Mouse (Mus musculus): ENCODE results near the gene Atp1a3. TPM values are rescaled to one million over a fixed set of nuclear protein-coding genes. Genes with fewer than 3 reads are reported as not detected.

The Atp1a3 gene
- total and polyA plus RNA-seq, 2 experiments from 2014 or later, result 256 to 535 TPM

DNA sequence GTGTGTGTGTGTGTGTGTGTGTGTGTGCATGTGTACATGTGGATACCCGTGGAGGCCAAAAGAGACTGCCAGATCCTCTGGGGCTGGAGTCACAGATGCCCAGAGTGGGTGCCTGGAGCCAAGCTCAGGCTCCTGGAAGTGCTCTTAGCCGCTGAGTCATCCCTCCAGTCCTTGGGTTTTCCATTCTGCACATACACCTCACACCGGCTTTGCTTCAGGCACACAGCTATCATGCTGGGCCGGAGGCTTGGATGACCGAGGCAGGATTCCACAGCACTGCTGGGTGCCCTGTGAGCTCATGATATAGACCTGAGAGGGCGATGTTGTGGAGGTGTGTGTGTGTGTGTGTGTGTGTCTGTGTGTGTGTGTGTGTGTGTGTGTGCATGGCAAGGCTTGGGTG lies 37.3 kb downstream of the Atp1a3 start:
- 0 out of 2 replicates have a peak, but pooled peaks cover 4% of the 10 kb centered on the region for H3K4me1 ChIP-seq (ENCODE audit: insufficient read depth)
- DNase-seq (no peak), ATAC-seq (no peak)
- no peaks in the 10 kb centered on the region for H3K9me3 ChIP-seq (ENCODE audit: low read length)
- H3K27me3 ChIP-seq (ENCODE audit: insufficient read depth, low read length), result no peaks in the 10 kb centered on the region
- H3K4me2 ChIP-seq (ENCODE audit: low read depth), result no peak overlapping the region
- no peak overlapping the region for H3K9ac ChIP-seq
- no peak overlapping the region for H3K4me3 ChIP-seq (ENCODE audit: low read depth, low read length)
- TF ChIP-seq CTCF (IDR thresholded peaks at IDR 0.05; ENCODE audit: low read depth), result no peak
- H3K36me3 ChIP-seq (ENCODE audit: insufficient read depth), result peaks cover 8% of the 10 kb centered on the region
- WGBS, result 69% methylated on average over 6 of the region's 6 CpGs
- no peak overlapping the region for H3K27ac ChIP-seq (ENCODE audit: low read depth, low read length)

DNA sequence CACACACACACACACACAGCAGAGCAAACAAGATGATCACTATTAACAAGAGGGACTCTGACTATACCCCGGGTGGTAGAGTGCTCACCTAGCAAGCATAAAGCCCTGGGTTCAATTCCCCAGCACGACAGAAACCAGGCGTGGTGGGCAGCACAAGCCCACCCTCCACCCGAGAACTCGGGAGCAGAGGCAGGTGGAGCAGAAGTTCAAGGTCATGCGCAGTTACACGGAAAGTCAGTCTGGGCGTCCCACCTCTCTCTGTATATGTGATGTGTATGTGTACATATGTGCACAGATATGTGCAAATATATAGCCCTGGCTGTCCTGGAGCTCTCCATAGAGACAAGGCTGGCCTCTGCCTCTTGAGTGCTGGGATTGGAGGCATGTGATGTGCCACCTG lies 37.8 kb downstream of the Atp1a3 start:
- H3K4me2 ChIP-seq (ENCODE audit: low read depth), result no peak overlapping the region
- DNase-seq, result no peak
- TF ChIP-seq CTCF (IDR thresholded peaks at IDR 0.05; ENCODE audit: low read depth), result no peak
- H3K27me3 ChIP-seq (ENCODE audit: insufficient read depth, low read length), result no peaks in the 10 kb centered on the region
- ATAC-seq, result no peak
- H3K4me3 ChIP-seq (ENCODE audit: low read depth, low read length), result no peak overlapping the region
- 84% methylated on average over 8 of the region's 8 CpGs for WGBS
- H3K4me1 ChIP-seq (ENCODE audit: insufficient read depth), result 0 out of 2 replicates have a peak, but pooled peaks cover 4% of the 10 kb centered on the region
- H3K9me3 ChIP-seq (ENCODE audit: low read length), result no peaks in the 10 kb centered on the region
- H3K9ac ChIP-seq, result no peak overlapping the region
- peaks cover 8% of the 10 kb centered on the region for H3K36me3 ChIP-seq (ENCODE audit: insufficient read depth)
- no peak overlapping the region for H3K27ac ChIP-seq (ENCODE audit: low read depth, low read length)

DNA sequence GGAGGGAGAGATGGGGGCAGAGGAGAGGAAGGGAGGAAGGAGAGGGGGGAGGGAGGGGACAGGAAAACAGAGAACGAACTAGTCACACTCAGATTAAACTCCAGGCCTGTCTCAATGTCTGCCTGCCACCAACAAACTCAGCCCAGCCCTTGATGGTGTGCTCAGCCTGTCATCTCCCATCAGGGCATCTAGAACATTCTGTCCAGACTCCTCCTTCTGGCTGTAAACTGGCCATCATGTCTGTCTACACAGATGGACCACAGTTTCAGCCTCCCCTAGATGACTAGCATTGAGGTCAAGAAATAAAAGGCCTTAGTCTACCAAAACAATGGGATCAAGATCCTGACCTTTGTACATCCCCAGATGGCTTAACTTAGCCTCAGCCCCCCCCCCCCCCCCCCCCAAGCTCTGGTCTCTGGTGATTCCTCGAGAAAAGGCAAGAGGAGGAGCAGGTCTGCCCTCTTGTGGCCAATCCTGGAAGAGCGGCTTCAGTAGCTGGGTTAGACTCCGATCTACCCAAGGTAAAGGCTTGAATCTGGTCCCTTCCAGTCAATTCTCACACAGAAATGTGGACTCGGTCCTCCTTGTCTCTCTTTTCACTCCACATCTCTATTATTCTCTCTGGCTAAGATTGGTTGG lies 40.7 kb downstream of the Atp1a3 start:
- Histone ChIP-seq H3K4me2 (ENCODE audit: low read depth) (no peak overlapping the region), H3K27ac (ENCODE audit: low read depth, low read length) (no peak overlapping the region), H3K9ac (no peak overlapping the region), H3K9me3 (ENCODE audit: low read length) (no peaks in the 10 kb centered on the region), H3K4me3 (ENCODE audit: low read depth, low read length) (no peak overlapping the region), H3K36me3 (ENCODE audit: insufficient read depth) (peaks cover 8% of the 10 kb centered on the region), H3K27me3 (ENCODE audit: insufficient read depth, low read length) (no peaks in the 10 kb centered on the region), H3K4me1 (ENCODE audit: insufficient read depth) (no peaks in the 10 kb centered on the region)
- ATAC-seq, result peak; percentile 66; the same call in 1 of the 2 replicates
- 22% methylated on average over 5 of the region's 5 CpGs for WGBS
- peak; percentile 79 for TF ChIP-seq CTCF (IDR thresholded peaks at IDR 0.05; ENCODE audit: low read depth)
- DNase-seq, result peak; percentile 88

DNA sequence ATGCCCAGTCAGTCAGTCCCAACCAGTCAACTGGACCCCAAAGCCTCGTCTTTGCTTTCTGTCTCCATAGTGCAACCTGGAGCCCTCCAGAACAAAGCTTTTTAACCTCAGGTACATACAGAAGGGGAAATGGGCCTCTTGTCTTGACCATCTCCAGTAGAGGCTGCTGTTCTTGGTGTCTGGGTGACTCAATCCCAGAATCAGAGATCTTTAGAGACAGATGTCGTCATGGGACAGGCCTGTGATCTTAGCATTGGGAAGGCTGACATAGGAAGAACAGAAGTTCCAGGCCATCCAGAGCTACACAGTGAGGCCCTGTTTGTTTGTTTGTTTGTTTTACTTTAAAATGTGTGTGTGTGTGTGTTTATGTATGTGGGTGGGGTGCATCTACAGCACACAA lies 41.5 kb downstream of the Atp1a3 start:
- peaks cover 3% of the 10 kb centered on the region; the same call in 1 of the 2 replicates for H3K36me3 ChIP-seq (ENCODE audit: insufficient read depth)
- H3K27ac ChIP-seq (ENCODE audit: low read depth, low read length), result no peak overlapping the region
- TF ChIP-seq CTCF (IDR thresholded peaks at IDR 0.05; ENCODE audit: low read depth), result no peak
- H3K4me3 ChIP-seq (ENCODE audit: low read depth, low read length), result no peak overlapping the region
- H3K4me2 ChIP-seq (ENCODE audit: low read depth), result no peak overlapping the region
- H3K4me1 ChIP-seq (ENCODE audit: insufficient read depth), result no peaks in the 10 kb centered on the region
- H3K27me3 ChIP-seq (ENCODE audit: insufficient read depth, low read length), result no peaks in the 10 kb centered on the region
- H3K9me3 ChIP-seq (ENCODE audit: low read length), result no peaks in the 10 kb centered on the region
- H3K9ac ChIP-seq, result no peak overlapping the region
- ATAC-seq (no peak), DNase-seq (no peak)
- WGBS, result 80% methylated on average over 2 of the region's 2 CpGs

GRCm38 (mm10) chr7:24955226-24955625 lies 50.5 kb downstream of the Atp1a3 start:
- Histone ChIP-seq H3K27ac (ENCODE audit: low read depth, low read length) (no peak overlapping the region), H3K9me3 (ENCODE audit: low read length) (no peaks in the 10 kb centered on the region), H3K4me3 (ENCODE audit: low read depth, low read length) (0 out of 2 replicates have a peak overlapping the region, but pooled peaks have one; percentile 3), H3K27me3 (ENCODE audit: insufficient read depth, low read length) (peaks cover 47% of the 10 kb centered on the region), H3K4me2 (ENCODE audit: low read depth) (peak overlapping the region; percentile 48), H3K9ac (no peak overlapping the region), H3K36me3 (ENCODE audit: insufficient read depth) (no peaks in the 10 kb centered on the region), H3K4me1 (ENCODE audit: insufficient read depth) (no peaks in the 10 kb centered on the region)
- TF ChIP-seq CTCF (IDR thresholded peaks at IDR 0.05; ENCODE audit: low read depth), result no peak
- WGBS, result 6% methylated on average over 32 of the region's 33 CpGs
- ATAC-seq (no peak), DNase-seq (no peak)

- peak; percentile 34; the same call in 1 of the 2 replicates for ATAC-seq
These were observed 51.3 kb downstream of the Atp1a3 start for GRCm38 (mm10) chr7:24954450-24954849.

GRCm38 (mm10) chr7:24953966-24954365 lies 51.8 kb downstream of the Atp1a3 start:
- H3K4me2 ChIP-seq (ENCODE audit: low read depth), result peak overlapping the region; percentile 48
- TF ChIP-seq CTCF (IDR thresholded peaks at IDR 0.05; ENCODE audit: low read depth), result no peak
- no peak overlapping the region for H3K27ac ChIP-seq (ENCODE audit: low read depth, low read length)
- peak overlapping the region; percentile 28 for H3K4me3 ChIP-seq (ENCODE audit: low read depth, low read length)
- H3K36me3 ChIP-seq (ENCODE audit: insufficient read depth), result no peaks in the 10 kb centered on the region
- no peaks in the 10 kb centered on the region for H3K9me3 ChIP-seq (ENCODE audit: low read length)
- peak overlapping the region; percentile 18; the same call in 1 of the 2 replicates for H3K9ac ChIP-seq
- peaks cover 55% of the 10 kb centered on the region for H3K27me3 ChIP-seq (ENCODE audit: insufficient read depth, low read length)
- WGBS, result 2% methylated on average over 23 of the region's 24 CpGs
- ATAC-seq, result peak; percentile 34
- no peak for DNase-seq
- H3K4me1 ChIP-seq (ENCODE audit: insufficient read depth), result no peaks in the 10 kb centered on the region

More at GRCm38 (mm10) chr7:24954450-24954849, 51.3 kb downstream of the Atp1a3 start:
- H3K4me1 ChIP-seq (ENCODE audit: insufficient read depth), result no peaks in the 10 kb centered on the region
- no peak overlapping the region for H3K27ac ChIP-seq (ENCODE audit: low read depth, low read length)
- no peaks in the 10 kb centered on the region for H3K9me3 ChIP-seq (ENCODE audit: low read length)
- no peaks in the 10 kb centered on the region for H3K36me3 ChIP-seq (ENCODE audit: insufficient read depth)
- H3K4me2 ChIP-seq (ENCODE audit: low read depth), result peak overlapping the region; percentile 48
- peaks cover 54% of the 10 kb centered on the region for H3K27me3 ChIP-seq (ENCODE audit: insufficient read depth, low read length)
- H3K9ac ChIP-seq, result peak overlapping the region; percentile 18; the same call in 1 of the 2 replicates
- TF ChIP-seq CTCF (IDR thresholded peaks at IDR 0.05; ENCODE audit: low read depth), result no peak
- 3% methylated on average over 29 of the region's 30 CpGs for WGBS
- DNase-seq, result no peak
- peak overlapping the region; percentile 28 for H3K4me3 ChIP-seq (ENCODE audit: low read depth, low read length)

Measured in forebrain, postnatal 0 days (tissue).